Mouse (Mus musculus) CD4-positive, CD25-positive, alpha-beta regulatory T cell, adult 9 weeks (primary cell): ENCODE results near the gene Gm21739. TPM values are rescaled to one million over a fixed set of nuclear protein-coding genes. Genes with fewer than 3 reads are reported as not detected.

ENCODE experiments used
- polyA plus RNA-seq: library from polyadenylated mRNA; unstranded; fragments of 100-300 nt; shearing (Covaris generic); gene quantifications from one replicate; pipeline ENCODE4 v1.2.1, GENCODE M21; 2017

Gm21739 gene
- polyA plus RNA-seq, result not detected

DNA sequence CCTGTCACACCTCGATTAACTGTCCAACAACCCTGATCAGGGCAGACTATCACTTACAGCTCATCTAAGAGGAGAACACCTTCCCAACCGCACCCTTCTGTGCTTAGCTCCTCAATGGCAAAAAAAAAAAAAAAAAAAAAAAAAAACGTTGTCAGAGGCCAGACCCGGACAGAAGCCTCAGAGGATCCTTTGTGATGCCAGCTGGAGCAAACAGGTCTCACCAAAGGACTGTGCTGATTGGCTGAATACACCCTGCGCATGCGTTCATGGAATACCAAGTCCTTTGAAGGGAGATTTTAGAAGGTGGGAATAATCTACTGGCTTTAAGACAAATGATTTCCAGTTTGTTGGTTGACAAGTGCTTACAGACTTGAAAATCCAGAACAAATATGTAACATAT is at the start of gene Gm21739:
Gm21739 (minus strand) TSS at position 101 of the 400 bp plus-strand sequence.

